Mouse (Mus musculus) MEL (cell line): ENCODE results near the gene Ces2h.

ENCODE experiments used
- CTCF ChIP-seq, 3 experiments: IDR thresholded peaks in 2 of 3; conservative IDR thresholded peaks in 1 of 3; 2 replicates each; pipeline ENCODE4 v1.5.1; 2011 to 2012; ENCODE audit warnings: low read length in 3 of 3, low read depth in 2 of 3, mild to moderate bottlenecking in 2 of 3, improper control_type of control experiment in 1 of 3, inconsistent platforms in 1 of 3, mixed read lengths in 1 of 3, moderate library complexity in 1 of 3; ENCODE audit not compliant: control insufficient read depth in 1 of 3, insufficient read depth in 1 of 3, poor library complexity in 1 of 3, severe bottlenecking in 1 of 3
- E2F4 ChIP-seq: IDR thresholded peaks from 2 replicates; pipeline ENCODE4 v1.6.1; 2011; ENCODE audit warnings: low read depth, low read length, improper control_type of control experiment, borderline replicate concordance
- EP300 ChIP-seq, 2 experiments: IDR thresholded peaks; 2 replicates each; pipeline ENCODE4 v1.6.1; 2011; ENCODE audit warnings: improper control_type of control experiment in 2 of 2, low read length in 2 of 2, low read depth in 1 of 2, mild to moderate bottlenecking in 1 of 2
- JUND ChIP-seq: IDR thresholded peaks from 2 replicates; pipeline ENCODE4 v1.6.1; 2011; ENCODE audit warnings: low read depth, mild to moderate bottlenecking, improper control_type of control experiment, low read length
- KAT2A ChIP-seq: conservative IDR thresholded peaks from 2 replicates; pipeline ENCODE4 v1.6.1; 2012; ENCODE audit warnings: low read depth, low read length, improper control_type of control experiment, inconsistent platforms
- MAFK ChIP-seq: IDR thresholded peaks from 2 replicates; pipeline ENCODE4 v1.6.1; 2011; ENCODE audit warnings: low read depth, mild to moderate bottlenecking, low read length, improper control_type of control experiment, borderline replicate concordance
- MEF2A ChIP-seq: IDR thresholded peaks from 2 replicates; pipeline ENCODE4 v1.6.1; 2014; ENCODE audit warnings: low read depth, mild to moderate bottlenecking, inconsistent platforms, low read length, improper control_type of control experiment; ENCODE audit not compliant: poor library complexity, insufficient replicate concordance, severe bottlenecking; ENCODE audit errors: extremely low read depth
- NELFE ChIP-seq: IDR thresholded peaks from 2 replicates; pipeline ENCODE4 v1.6.1; 2011; ENCODE audit warnings: low read depth, low read length, improper control_type of control experiment
- POLR2A ChIP-seq, 2 experiments: IDR thresholded peaks; 2 replicates each; pipeline ENCODE4 v1.6.1; 2011 to 2012; ENCODE audit warnings: low read length in 2 of 2, mild to moderate bottlenecking in 2 of 2, control low read depth in 1 of 2, improper control_type of control experiment in 1 of 2, low read depth in 1 of 2, moderate library complexity in 1 of 2; ENCODE audit not compliant: control insufficient read depth in 1 of 2, insufficient read depth in 1 of 2, poor library complexity in 1 of 2
- USF1 ChIP-seq: IDR thresholded peaks from 2 replicates; pipeline ENCODE4 v1.6.1; 2014; ENCODE audit warnings: low read depth, mild to moderate bottlenecking, inconsistent platforms, low read length, improper control_type of control experiment, moderate library complexity
- ZKSCAN1 ChIP-seq: IDR thresholded peaks from 2 replicates; pipeline ENCODE4 v1.6.1; 2012; ENCODE audit warnings: low read depth, mild to moderate bottlenecking, inconsistent platforms, low read length, improper control_type of control experiment, moderate library complexity

GRCm38 (mm10) chr8:105025050-105025449 lies 24.4 kb downstream of the Ces2h start:
- TF ChIP-seq CTCF (IDR thresholded peaks at IDR 0.05 in 2 of 3, conservative IDR thresholded peaks at IDR 0.05 in 1 of 3; ENCODE audit: control insufficient read depth in 1 of 3, insufficient read depth in 1 of 3, low read depth in 2 of 3, low read length in 3 of 3, poor library complexity in 1 of 3, severe bottlenecking in 1 of 3) = peak; percentile 72 to 93 (median 78)
- TF ChIP-seq POLR2A (IDR thresholded peaks at IDR 0.05; ENCODE audit: control insufficient read depth in 1 of 2, insufficient read depth in 1 of 2, low read depth in 1 of 2, low read length in 2 of 2, poor library complexity in 1 of 2) = no peak
- TF ChIP-seq MEF2A = no peak
- TF ChIP-seq KAT2A = no peak
- TF ChIP-seq E2F4 = no peak
- TF ChIP-seq NELFE = no peak
- no peak for TF ChIP-seq JUND
- TF ChIP-seq USF1 = no peak
- TF ChIP-seq ZKSCAN1 = no peak
- TF ChIP-seq MAFK = peak; percentile 68; the same call in 1 of the 2 replicates
- no peak for TF ChIP-seq EP300 (IDR thresholded peaks at IDR 0.05; ENCODE audit: low read depth in 1 of 2, low read length in 2 of 2)
